Mouse (Mus musculus) liver, embryonic 14.5 days (tissue): ENCODE data around the gene Gng2.

ENCODE experiments used
- CTCF ChIP-seq: IDR thresholded peaks from 2 replicates; pipeline ENCODE4 v1.5.1; 2016; ENCODE audit warnings: antibody characterized with exemption, low read depth, control low read depth
- EP300 ChIP-seq: IDR thresholded peaks from 2 replicates; pipeline ENCODE4 v1.6.1; 2016; ENCODE audit warnings: antibody characterized with exemption, low read depth

- TF ChIP-seq CTCF = no peak
- TF ChIP-seq EP300 = no peak
Observed at GRCm38 (mm10) chr14:19836289-19836688, 141.1 kb downstream of the Gng2 start.
